Mouse (Mus musculus): ENCODE data around the gene Kctd8.

Kctd8 gene

DNA sequence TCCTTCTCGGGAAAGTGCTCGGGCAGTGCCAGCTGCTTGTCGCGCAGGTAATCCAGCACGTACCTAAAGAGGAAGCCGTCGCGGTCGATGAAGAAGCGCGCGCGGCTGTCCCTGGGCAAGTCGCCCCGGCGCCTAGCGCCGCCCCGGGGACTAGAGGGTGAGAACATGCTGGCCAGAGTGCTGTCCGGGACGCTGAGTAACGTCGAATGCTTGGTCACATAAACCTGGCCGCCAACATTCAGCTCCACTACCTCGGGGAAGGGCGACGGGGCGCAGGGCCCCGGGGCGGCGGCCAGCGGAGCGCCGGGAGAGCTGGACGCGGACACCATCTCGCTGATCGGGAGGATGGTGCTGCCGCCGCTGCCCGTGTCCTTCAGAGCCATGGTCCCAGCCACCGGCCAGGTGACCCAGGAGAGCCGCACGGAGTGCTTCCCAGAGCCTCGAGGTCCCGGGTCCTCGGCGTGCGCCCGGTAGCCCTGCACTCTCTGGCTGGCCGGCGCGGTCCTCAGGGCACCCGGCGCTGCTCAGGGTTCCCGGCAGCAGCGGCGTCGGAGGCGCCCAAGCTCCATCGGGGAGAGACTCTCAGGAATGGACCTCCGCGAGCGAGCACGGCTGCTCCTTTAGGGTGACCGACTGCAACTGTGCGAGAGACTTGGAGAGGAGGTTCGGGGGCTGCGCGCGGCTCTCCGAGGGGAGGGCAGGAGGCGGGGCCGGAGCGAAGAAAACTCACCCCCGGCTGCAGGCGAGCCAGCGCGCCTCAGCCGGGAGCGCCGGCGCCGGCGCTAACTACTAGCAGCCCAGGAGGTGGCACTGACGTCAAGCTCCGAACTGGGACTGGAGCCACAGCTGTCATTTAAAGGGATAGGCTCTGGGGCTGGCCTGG is at the start of gene Kctd8:
Gene Kctd8, minus strand, starts transcription at position 761 of the 883 bp plus-strand sequence.
- peak; percentile 89 for DNase-seq

DNA sequence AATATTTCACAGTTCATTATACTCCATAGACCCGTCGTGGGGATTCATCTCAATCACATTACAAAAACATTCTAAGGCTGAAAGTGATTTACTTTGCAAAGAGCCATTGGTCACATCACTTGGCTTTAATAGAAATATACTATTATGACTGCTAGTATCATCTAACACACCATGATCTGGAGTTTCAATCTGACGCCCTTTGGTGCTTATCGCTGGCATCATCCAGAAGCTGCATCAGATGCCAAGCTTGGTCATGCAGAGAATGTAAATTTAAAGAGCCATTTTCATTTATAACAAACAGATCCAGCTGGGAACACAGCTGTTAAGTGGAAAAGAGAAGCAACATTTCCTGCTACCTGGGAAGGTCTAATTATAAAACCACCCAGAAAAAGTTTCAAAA is 37.6 kb upstream of the Kctd8 start:
- DNase-seq, result no peak

DNA sequence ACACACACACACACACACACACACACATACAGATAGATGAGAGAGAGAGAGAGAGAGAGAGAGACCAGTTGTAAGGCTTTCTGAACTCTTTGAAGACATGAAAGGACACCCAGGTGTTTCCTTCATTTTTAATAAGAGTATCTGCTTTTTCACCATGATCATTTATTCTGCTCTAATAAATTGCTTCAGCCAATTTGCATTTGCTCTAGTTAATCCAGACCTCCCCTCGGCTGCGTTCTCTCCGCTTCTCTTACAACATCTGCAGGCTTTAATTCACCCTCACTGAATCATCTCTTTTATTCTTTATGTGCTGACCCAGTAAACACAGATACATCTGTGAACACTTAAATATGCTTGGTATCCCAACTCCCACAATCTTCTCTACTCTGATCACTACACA is 9.1 kb upstream of the Kctd8 start:
- DNase-seq, result no peak

DNA sequence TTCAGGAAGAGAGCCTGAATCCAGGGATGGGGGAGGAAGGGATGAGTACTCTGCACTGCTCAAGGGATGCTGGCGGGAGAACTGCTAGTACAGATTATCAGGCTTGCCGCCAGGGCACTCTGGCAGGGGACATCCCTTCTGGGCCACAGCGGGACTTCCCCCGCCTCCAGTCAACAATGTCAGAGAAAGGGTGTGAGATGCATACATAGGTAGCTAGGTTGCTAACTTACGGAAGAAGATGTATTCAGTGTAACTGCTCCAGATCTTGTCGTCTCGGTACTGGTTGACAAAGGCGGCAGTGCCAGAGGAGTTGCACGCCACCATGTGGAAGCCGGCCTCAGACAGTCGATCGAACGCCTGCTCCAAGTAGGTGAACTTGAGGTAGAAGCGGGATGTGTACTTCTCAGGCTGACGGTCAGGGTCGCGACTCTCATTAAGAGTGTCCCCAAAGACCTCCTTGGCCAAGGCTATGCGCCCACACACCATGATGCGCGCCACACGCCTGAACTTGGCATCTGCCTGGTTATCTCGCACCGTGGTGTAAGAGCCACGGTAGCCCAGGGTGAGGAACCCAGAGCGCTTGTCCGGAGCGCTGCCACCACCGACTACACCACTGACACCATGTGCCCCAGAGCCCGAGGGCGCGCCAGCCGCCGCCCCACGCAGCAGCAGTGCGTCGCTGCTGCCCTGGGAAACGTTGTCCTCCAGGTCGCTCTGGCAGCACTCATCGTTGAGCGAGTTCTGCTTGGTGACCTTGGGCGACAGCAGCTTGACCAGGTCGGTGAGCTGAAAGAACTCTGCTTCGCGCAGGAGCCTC is 1.2 kb downstream of the Kctd8 start:
- peak; percentile 91 for DNase-seq

DNA sequence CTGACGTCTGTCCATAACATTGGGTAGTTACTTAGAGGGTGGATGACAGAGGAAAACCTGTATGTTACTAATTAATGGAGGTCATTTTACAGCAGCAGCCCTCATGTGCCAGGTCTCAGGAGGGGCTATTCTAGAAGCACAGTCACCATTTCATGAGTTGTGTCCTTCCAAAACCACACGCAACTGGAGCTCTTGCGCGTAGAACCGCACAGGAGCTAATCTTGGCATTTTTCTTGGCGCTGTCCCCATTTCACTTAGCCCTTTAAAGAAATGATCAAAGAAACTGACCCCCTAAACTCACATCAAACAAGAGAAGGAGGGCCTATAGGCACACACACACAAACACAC is 1.9 kb downstream of the Kctd8 start:
- DNase-seq, result peak; percentile 64

DNA sequence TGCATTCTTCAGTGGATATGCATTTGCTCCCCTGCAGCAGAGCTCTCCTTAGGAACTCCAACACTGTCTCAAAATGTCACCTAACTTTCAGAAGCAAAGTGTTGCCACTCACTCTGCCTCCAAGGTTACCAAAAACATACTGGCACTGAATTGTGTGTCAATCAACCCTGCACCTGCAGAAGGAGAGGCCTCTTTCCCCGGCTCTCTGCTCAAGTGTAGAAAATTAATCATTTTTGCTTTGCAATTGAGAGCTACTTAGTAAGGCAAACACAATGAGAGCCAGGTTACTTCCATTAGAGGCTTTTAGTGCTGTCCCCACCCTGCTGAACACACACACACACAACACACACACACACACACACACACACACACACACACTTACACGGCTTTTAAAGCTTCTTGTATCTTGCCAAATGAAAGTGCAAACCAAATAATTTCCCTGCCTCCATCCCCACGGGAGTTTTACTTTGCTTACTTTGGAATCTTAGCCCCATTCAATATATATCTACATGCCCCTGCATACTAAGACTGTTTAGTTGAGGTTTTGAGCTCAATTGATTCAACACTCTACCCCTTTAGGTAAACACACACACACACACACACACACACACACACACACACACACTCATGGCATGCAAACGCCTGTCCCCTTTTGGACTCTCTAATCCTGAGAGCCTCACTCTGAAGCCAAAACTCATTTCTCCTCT is 2.4 kb downstream of the Kctd8 start:
- peak; percentile 47 for DNase-seq

DNA sequence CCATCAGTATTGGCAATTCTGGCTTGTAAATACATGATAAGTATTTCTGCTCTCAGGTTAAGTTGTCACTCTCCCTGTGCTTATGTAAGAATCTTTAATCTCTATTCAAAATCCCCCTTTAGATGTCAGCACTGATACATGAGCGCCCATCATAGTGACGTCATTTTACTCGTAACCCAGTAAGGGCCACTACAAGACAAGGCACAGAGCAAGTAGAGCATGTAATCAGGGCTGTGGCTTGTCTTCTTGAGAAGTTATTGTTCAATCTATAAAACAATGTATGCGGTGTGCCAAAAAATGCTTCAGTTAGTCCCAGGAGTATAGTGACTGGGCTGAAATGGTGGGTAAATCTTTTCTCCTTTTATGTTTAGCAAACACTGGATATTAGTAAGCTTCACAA is 13.9 kb downstream of the Kctd8 start:
- DNase-seq, result no peak

DNA sequence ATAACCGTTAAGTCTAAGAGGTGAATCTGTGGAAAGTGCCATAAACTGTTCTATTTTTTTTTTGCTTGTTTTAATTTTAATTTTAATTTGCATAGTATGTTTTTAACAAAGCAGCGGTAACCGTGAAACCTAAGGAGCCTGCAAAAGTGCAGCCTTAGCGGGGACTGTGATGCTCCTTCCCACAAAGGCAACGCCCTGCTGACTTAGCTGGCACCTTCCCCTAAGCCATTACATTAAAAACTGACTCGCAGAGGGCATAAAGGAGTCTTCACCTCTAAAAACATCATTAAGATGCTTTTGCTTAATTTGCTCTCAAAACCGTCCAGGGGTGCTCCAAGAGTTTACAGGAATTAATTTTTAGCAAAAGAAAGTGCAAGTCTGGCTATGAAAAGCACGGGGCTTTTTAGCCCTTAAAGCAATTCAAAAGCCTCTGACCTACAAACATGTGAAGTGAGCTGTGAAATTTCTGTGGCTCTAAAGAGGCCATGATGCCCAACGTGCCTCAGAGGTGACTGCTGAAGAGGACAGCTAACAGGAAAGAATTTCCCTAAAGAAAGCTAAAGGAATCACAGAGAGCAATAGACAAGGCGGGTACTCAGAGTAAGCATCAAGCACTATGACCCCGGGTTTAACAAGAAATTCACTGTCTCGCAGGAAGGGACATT is 16.8 kb downstream of the Kctd8 start:
- DNase-seq, result peak; percentile 62

DNA sequence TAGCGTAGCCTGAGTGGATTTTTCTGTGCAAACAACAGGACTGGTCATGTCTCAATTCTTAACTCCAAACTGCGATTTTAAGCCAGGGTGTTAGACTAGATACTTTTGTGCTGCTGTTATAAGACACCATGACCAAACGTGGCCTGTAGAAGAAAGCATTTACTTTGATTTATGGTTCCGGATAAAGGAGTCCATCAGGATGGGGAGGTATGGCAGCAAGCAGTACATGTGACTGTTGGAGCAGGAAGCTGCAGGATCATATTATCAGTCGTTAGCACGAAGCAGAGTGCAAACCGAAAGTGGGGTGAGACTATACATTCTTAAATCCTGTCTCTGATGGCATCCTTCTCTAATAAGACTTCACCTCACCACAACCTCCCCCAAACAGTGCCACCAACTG is 28.9 kb downstream of the Kctd8 start:
- DNase-seq, result no peak

DNA sequence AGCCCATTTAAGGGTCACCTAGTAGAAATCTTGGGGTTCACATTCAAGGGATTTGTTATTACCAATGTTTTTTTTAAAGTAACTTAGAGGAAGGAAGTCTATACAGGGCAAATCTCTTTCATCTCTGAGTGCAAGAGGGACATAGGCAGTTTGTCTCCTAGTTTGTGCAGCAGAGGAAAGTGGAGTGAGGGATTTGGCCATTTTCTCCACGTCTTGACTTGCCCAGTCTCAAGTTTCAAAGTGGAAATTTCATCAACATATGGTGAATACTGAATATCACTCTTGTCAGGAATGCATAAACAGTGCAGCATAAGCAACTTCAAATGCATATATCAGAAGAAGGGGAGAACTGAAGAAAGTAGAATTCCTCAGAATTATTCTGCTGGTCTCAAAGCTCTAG is 39.8 kb downstream of the Kctd8 start:
- no peak for DNase-seq

DNA sequence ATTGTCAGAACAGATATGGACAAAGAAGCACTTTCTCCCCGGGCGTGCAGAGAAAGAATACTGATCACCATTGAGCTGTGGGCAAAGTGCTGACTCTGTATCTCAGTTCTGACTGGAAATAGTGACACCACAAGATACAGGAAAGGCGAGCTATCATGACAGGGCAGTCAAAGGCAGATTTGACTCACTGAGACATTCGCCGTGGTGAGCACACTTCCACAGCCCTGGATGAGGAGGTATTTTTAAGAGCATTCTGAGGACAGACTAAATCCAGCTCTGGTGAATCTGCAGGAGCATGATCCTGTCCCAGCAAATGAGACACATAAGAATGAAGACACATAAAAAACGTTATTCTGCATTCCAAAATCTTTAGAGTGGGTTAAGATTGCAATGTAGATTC is 49.1 kb downstream of the Kctd8 start:
- no peak for DNase-seq

DNA sequence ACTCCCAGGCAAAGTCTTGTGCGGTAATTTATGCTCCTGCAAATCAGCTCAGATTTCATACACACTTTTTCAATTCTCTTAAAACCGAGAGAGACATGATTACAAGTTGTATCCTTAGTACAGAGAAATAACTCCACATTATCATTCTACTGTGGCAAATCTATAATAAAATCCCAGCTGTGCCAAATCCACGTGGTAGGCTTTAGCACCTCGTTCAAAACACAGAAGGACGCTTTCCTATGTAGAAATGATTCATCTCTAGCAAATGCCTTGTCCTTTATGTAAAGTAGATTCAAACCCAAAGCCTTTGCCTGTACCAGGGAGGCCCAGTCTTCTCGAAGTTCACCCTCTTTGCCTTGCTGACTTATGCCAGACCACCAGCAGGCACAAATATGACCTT is 57.1 kb downstream of the Kctd8 start:
- no peak for DNase-seq

DNA sequence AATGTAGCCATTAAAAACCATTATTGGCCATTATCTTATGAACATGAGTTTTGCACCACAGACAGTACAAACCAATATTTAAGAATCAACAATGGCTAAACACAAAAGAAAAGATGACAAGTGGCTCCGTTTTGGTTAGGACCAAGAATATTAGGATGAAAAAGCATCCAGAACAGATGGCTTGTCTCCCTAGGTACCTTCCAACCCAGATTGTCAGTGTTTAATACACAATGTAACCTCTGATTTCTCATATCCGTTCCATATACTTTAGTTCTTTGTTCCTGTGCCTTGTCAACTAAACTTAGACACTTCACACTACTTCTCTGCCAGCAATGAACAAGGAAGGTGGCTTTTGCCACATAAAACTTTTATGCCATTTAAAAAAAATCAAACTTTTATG is 89.1 kb downstream of the Kctd8 start:
- peak; percentile 71 for DNase-seq

DNA sequence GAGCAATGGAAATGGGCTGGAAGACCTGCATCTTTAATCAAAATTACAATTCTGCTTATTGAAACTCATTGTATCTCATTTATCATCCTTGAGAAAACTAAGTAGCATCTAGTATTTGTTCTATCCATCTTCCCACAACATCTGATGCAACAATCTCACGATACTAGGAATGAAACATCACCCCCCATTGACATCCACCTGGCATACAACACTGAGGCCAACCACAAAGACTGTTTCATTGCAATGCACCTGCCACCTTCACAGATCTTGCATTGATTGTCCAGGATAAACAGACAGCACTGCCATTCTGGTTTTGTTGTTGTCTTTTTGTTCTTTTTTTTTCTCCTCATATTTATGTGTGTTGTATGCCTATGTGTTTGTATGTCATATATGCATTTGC is 99.5 kb downstream of the Kctd8 start:
- peak; percentile 71 for DNase-seq

DNA sequence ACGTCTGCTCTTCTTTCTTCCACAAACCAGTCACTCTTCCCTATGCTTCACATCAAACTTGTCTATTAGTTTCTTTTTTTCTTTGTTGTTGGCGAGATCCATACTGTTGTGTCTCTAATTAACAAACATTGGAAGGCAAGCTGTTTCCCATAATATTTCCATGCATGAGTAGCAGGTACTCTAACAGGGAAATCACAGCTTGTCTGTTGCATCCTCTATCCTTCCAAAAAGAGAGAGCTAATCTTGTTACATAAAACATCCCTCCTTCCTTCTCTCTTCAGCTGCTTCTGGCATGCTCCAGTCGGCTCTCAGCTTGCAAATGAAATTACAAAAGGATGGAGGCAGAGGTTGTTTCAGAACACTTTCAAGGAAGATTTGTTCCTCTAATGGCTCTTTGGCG is 107.9 kb downstream of the Kctd8 start:
- DNase-seq, result peak; percentile 67

DNA sequence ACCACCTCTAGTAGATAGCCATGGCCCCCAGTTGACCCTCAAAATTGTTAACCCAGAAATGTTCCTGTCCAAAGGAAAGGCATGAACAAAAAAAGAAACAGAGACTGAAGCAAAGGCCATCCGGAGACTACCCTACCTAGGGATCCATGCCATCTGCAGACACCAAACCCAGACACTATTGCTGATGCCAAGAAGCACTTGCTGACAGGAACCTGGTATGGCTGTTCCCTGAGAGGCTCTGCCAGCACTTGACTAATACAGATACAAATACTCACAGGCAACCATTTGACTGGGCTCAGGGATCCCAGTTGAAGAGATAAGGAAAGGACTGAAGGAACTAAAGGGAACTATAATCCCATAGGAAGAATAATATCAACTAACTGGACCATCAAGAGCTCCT is 109.8 kb downstream of the Kctd8 start:
- peak; percentile 81 for DNase-seq

DNA sequence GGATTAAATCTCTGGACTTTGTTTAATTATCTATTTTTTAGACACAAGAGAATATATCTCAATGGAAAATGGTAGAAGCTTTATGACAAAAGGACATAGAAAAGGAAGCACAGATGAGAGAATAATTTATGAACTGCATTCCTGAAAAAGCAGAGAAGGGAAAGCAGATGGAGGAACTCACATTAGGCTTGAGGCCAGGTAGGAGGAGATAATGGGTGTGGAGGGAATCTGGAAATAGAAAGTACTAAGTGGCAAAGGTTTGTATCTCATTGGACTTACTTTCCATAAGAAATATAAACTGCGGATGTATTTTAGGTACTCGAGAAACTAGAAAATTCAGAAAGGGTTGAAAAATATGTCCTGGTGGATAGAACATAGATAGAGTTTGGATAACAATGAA is 114.3 kb downstream of the Kctd8 start:
- DNase-seq, result peak; percentile 67

DNA sequence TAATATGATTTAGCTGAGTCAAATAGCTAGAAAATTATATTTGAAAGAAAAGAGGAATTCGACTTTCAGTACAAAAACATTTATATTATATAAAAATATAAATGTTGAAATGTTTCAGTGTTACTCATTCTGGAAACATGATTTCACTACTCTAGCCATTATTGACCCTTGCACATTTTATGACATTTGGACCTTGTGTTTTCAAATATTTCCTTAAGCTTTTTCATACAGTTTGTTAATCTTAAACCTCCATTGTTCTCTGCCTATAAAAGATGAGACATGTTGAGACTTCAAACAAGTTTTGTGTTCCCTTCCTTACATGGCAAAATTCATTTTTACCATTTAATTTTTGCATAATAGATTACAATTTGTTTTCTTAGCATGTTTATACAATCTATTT is 118.9 kb downstream of the Kctd8 start:
- DNase-seq, result no peak

DNA sequence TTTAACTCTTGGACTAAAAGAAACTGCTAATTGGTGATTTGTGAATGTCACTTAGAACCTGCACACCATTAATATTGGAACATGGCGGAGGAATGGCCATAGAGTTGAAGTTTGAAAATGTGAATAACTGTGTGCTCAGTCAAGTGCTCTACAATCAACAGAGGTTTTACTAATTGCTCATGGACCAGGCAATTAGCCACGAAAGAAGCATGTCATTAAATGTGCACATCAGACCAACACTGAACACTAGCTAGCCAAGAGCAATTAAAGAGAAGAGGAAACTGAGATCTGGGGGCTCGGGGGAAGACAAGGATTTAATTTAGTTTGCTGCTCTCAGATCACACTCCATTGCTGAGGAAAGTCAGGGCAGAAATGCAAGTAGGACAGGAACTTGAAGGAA is 126.3 kb downstream of the Kctd8 start:
- DNase-seq, result no peak

DNA sequence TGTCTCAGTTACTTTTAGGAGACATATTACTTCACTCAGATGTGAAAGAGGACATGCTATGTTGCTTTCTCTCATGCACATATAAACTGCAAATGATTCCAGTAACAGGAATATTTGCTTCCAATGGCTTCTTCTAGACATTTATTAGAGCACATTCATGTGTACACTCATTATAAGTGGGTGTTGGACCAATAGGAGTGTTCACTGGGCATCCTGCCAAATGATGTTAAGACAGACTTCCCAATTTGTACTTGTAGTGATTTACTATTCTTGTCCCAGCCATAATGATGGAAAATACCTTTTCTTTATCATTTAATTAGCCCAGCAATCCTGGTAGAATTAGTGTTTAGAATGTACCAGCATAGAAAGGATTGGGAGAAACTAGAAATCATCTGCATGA is 132.1 kb downstream of the Kctd8 start:
- DNase-seq, result peak; percentile 28

DNA sequence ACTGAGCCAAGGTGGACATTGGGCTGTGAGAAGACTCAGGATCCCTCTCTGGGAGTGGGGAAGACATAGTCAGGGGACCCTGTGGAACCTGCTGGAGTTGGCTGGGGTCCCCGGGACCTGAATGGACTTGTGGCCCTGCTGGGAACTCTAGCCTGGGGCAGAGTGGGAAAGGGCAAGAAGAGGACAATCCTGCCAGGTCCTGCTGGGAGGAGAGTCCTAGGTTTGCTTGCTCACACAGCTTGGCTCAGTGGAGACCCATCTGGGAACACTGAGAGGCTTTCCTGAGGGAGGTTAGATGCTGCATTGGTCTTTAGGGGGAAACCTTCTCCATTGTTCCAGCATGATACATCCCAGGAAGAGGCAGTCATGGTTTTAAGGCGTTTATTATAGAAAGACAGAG is 133.8 kb downstream of the Kctd8 start:
- peak; percentile 22 for DNase-seq

DNA sequence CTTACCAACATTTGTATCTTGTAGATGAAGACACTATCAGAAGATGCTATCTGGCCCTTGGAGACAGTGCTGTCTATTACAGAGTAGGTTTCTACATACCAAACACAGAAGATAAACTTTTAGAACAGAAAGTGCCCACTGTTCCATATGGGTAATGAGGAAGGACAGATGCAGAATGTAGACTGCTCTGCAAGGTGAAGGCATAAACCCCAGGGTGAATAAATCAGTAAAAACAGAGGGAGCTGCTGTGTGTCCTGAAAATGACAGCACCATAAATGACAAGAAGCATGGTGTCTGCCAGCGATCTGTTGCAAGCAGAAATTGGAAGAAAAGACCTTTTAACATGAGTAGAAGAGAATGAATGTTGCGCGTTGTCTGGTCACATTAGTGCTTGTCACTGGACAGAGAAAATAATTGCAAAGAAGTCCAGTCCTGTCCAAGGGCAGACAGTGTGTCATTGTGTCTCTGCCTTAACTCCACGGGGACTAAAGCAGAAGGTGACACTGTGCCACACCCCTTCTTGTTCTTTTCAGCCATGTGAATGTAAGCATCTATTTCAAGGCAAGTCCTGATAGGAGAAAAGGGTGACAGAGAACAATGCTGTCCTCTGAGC is 181.5 kb downstream of the Kctd8 start:
- no peak for DNase-seq

DNA sequence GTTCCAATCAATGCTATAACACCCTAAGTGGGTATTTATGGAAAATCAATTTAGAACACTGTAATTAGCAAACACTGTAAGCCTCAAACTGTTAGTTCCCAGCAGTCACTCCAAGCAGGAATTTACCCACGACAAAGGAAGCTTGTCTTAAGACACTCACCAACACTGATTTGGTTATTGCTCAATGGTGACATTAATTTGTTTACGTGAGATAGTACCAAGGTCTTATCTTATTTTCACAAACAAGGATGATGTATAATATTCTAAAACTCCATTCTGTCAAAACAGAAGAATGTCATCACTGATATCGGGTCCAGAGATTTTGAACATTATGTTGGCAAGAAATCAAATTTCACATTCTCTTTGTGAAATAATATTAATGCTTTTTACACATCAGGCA is 185.0 kb downstream of the Kctd8 start:
- no peak for DNase-seq
